In the genomic region with DNA sequence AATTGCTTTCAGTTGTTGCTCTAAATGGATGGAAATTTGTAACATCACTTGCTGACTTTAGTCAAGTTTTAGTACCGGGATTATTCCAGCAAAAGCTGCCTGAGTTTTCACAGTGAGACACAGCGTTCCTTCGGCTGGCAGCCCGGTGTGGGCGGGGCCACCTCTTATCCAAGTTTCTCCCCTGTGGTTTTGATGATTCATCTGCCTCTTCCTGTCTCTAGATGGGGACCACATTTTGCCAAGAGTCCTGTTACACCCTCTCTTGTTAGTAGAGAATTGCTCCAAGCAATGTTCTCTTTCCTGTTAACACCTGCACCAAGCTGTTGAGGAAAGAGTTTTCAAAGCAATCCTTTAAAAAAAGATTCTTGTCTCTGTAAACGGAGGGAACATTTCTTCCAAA, we compare ENCODE assay signal across 9 mouse cellular contexts.
DNase-seq lines count a peak whose midpoint lies in the region; ATAC-seq lines count a peak whose summit lies in the region.
"Had no signal": no experiment of that assay in that cellular context is flagged by ENCODE, and none has a peak within 500 bp of the region (broad histone marks: within the 10 kb centered on the region; RNA-seq: fewer than 3 reads in every experiment).

No protein-coding gene starts in this region.

- no peaks in the 10 kb centered on the region for H3K27me3 ChIP-seq in hindbrain, embryonic 16.5 days (replicated peaks; ENCODE audit: control insufficient read depth, insufficient read depth, low read length)

- no peak overlapping the region for H3K9ac ChIP-seq in hindbrain, embryonic 16.5 days (ENCODE audit: low read depth, low read length)

- WGBS in hindbrain, embryonic 16.5 days = 35% methylated on average over 6 of the region's 6 CpGs

- no peak for ATAC-seq in hindbrain, embryonic 16.5 days

- H3K4me1 ChIP-seq in hindbrain, embryonic 16.5 days (ENCODE audit: control insufficient read depth, insufficient read depth, low read depth, low read length) = peaks cover 4% of the 10 kb centered on the region

- no peak overlapping the region for H3K4me2 ChIP-seq in hindbrain, embryonic 16.5 days (ENCODE audit: low read length)

- no peak overlapping the region for H3K27ac ChIP-seq in hindbrain, embryonic 16.5 days (ENCODE audit: low read depth, low read length)

- H3K36me3 ChIP-seq in hindbrain, embryonic 16.5 days (ENCODE audit: control insufficient read depth, insufficient read depth, low read length) = no peaks in the 10 kb centered on the region

- DNase-seq in B cell, adult 2 months = peak; percentile 9 to 22
- DNase-seq in Muller cell, postnatal 12 days (ENCODE audit: inconsistent ontology term) = peak; percentile 95
- DNase-seq in cerebellum, adult 9-11 months = peak; percentile 16
- peak; percentile 64 to 77 for DNase-seq in gastrocnemius, postnatal 4 days (ENCODE audit: low spot score in 2 of 2)
- peak; percentile 7 to 65 for DNase-seq in layer of hippocampus, adult 18-20 months (ENCODE audit: low spot score in 2 of 2)
- DNase-seq in lung, postnatal 10 days = peak; percentile 90
- DNase-seq in thymus, postnatal 14 days = peak; percentile 46

- no peaks in the 10 kb centered on the region for H3K9me3 ChIP-seq in hindbrain, embryonic 16.5 days (ENCODE audit: control insufficient read depth, low read length)

- H3K4me3 ChIP-seq in hindbrain, embryonic 16.5 days (ENCODE audit: low read length) = no peak overlapping the region
- H3K4me3 ChIP-seq: erythroblast, embryonic 14.5 days had no signal

Comparison
In these comparisons a context has a peak if more than half of its experiments do, and no peak if none do; other contexts are left out.
1. DNase-seq: peak in every context shown above with its lines; median percentile 95 in Muller cell, postnatal 12 days; 90 in lung, postnatal 10 days; 70 in gastrocnemius, postnatal 4 days; 46 in thymus, postnatal 14 days; 36 in layer of hippocampus, adult 18-20 months; 16 in cerebellum, adult 9-11 months; 16 in B cell, adult 2 months.